Mouse (Mus musculus) spleen, adult 2 months (tissue): Measurements from ENCODE around the gene Ugt1a1. TPM values are rescaled to one million over a fixed set of nuclear protein-coding genes. Genes with fewer than 3 reads are reported as not detected.
"Not testable (repeated sequence)": the region's sequence is repeated elsewhere in the genome, so short reads cannot be mapped to it uniquely, and the experiment has no call there.

Experiments
- DNase-seq, 2 experiments: peaks; one replicate each; pipeline versions ENCODE4 v3.0.0 to v3.0.0-alpha.2; 2012 to 2021; ENCODE audit warnings: low spot score in 2 of 2, low read depth in 1 of 2
- H3K27ac ChIP-seq: fragments of 200-500 bp; 2 replicates; pipeline ENCODE4 v1.5.1; 2012; ENCODE audit warnings: low read length, inconsistent platforms; ENCODE audit not compliant: insufficient read depth
- H3K27me3 ChIP-seq: fragments of 200-500 bp; 2 replicates; pipeline ENCODE4 v1.6.1; 2012; ENCODE audit warnings: mild to moderate bottlenecking, moderate library complexity, low read length, inconsistent platforms; ENCODE audit not compliant: control insufficient read depth, insufficient read depth
- H3K36me3 ChIP-seq: fragments of 200-500 bp; 2 replicates; pipeline ENCODE4 v1.6.1; 2012; ENCODE audit warnings: mild to moderate bottlenecking, low read length, inconsistent platforms; ENCODE audit not compliant: control insufficient read depth, insufficient read depth
- H3K4me1 ChIP-seq: fragments of 200-500 bp; 2 replicates; pipeline ENCODE4 v1.6.1; 2011; ENCODE audit warnings: inconsistent platforms; ENCODE audit not compliant: control insufficient read depth, insufficient read depth, insufficient read length
- H3K4me3 ChIP-seq: fragments of 200-500 bp; 2 replicates; pipeline ENCODE4 v1.5.1; 2011; ENCODE audit warnings: mild to moderate bottlenecking, inconsistent platforms; ENCODE audit not compliant: insufficient read depth, insufficient read length; ENCODE audit errors: extremely low read depth
- CTCF ChIP-seq: fragments of 200-500 bp; IDR thresholded peaks from 2 replicates; pipeline ENCODE4 v1.5.1; 2011; ENCODE audit warnings: mild to moderate bottlenecking, inconsistent platforms; ENCODE audit not compliant: insufficient read depth, insufficient read length, insufficient replicate concordance; ENCODE audit errors: extremely low read depth
- POLR2A ChIP-seq: fragments of 200-500 bp; IDR thresholded peaks from 2 replicates; pipeline ENCODE4 v1.6.1; 2011; ENCODE audit warnings: low read depth, low read length, inconsistent platforms
- WGBS: fragments of 180-500 bp; shearing (Covaris S2); methylation state at CpG from one replicate; pipeline ENCODE4 v1.1.7; 2018; 5-methylcytosine and 5-hydroxymethylcytosine counted together
- polyA plus RNA-seq: library from polyadenylated mRNA; depleted of rRNA; stranded (reverse); fragments of >200 nt; gene quantifications from 2 replicates; pipeline ENCODE4 v1.2.3, GENCODE M21; 2012

Ugt1a1 gene
- polyA plus RNA-seq, 1 experiment: 0.22 TPM

DNA sequence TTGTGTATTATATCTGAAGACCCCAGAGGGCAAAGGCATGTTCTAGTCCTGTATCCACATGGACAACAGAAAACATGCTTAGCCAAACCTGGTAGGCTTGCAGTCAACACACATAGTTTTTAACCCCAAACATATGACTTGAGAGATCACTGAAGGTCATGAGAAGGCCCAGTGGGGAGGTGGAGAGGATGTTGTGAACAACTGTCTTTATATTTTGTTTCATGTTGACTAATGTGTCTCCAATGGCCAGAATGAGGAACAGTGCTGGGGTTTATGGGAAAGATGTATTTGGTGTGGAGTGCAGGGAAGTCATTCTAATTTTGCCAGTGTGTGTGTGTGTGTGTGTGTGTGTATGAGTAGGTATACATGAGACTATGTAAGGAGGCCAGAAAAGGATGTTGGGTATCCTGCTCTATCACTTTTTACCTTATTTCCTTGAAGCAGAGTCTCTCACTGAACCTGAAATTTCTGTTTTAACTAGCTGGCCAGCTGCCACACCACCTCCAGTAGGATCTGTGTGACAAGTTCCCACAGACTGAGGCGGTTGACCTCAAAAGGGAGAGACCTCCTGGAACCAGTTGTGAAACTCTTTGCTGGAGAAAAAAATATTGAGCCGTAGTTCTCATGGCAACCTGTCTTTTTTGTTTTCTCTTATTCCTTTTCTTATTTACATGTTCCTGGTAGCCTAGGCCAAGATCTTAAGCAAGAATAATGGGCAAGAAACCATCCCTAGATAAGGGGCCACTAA is 12.4 kb downstream of the Ugt1a1 start:
- H3K27me3 ChIP-seq: no peaks in the 10 kb centered on the region
- 67% methylated on average over 2 of the region's 2 CpGs for WGBS
- H3K27ac ChIP-seq: no peak overlapping the region
- H3K4me1 ChIP-seq: no peaks in the 10 kb centered on the region
- H3K36me3 ChIP-seq: no peaks in the 10 kb centered on the region
- H3K4me3 ChIP-seq: no peak overlapping the region
- TF ChIP-seq POLR2A (no peak), CTCF (no peak)
- no peak for DNase-seq

DNA sequence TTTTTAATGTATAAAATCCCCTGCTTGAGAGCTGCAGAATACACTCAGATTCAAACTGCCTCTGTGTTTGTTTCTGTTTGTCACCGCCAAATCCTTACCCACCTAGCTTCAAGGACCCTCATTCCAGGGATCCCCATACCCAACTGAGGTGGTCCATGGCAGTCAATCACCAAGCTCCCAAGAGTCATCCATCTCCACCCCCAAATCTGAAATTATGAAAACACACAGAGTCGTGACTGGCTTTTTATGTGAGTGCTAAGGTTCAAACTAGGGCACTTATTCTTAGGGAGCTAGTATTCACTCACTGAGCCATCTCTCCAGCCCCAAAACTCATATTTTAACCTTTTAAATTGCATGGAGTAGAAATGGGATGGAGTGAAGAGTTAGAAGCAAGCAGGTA is 13.5 kb downstream of the Ugt1a1 start:
- H3K27me3 ChIP-seq, H3K27ac ChIP-seq, H3K36me3 ChIP-seq, H3K4me1 ChIP-seq, DNase-seq, H3K4me3 ChIP-seq: not testable (repeated sequence)
- WGBS: 37% methylated on average over 2 of the region's 2 CpGs

GRCm38 (mm10) chr1:88225741-88226140 is 14.0 kb downstream of the Ugt1a1 start:
- Histone ChIP-seq H3K4me3 (no peak overlapping the region), H3K27me3 (no peaks in the 10 kb centered on the region), H3K27ac (no peak overlapping the region), H3K4me1 (no peaks in the 10 kb centered on the region), H3K36me3 (no peaks in the 10 kb centered on the region)
- no peak for DNase-seq
- TF ChIP-seq POLR2A (no peak), CTCF (no peak)

GRCm38 (mm10) chr1:88226670-88227379 is 15.1 kb downstream of the Ugt1a1 start, which contains the start of gene Mroh2a:
Gene Mroh2a (plus strand): TSS chr1:88226986.
- Histone ChIP-seq H3K4me1 (no peaks in the 10 kb centered on the region), H3K27me3 (no peaks in the 10 kb centered on the region), H3K36me3 (no peaks in the 10 kb centered on the region), H3K4me3 (no peak within 1 kb of the TSS), H3K27ac (no peak within 1 kb of the TSS)
- no peak for DNase-seq
- 48% methylated on average over 5 of the region's 5 CpGs for WGBS
- TF ChIP-seq POLR2A: no peak
- no peak for TF ChIP-seq CTCF

GRCm38 (mm10) chr1:88227482-88227881 is 15.7 kb downstream of the Ugt1a1 start:
- H3K27ac ChIP-seq: no peak overlapping the region
- 60% methylated on average over 2 of the region's 2 CpGs for WGBS
- H3K36me3 ChIP-seq: no peaks in the 10 kb centered on the region
- no peak overlapping the region for H3K4me3 ChIP-seq
- no peaks in the 10 kb centered on the region for H3K4me1 ChIP-seq
- TF ChIP-seq CTCF (no peak), POLR2A (no peak)
- DNase-seq: no peak
- H3K27me3 ChIP-seq: no peaks in the 10 kb centered on the region

DNA sequence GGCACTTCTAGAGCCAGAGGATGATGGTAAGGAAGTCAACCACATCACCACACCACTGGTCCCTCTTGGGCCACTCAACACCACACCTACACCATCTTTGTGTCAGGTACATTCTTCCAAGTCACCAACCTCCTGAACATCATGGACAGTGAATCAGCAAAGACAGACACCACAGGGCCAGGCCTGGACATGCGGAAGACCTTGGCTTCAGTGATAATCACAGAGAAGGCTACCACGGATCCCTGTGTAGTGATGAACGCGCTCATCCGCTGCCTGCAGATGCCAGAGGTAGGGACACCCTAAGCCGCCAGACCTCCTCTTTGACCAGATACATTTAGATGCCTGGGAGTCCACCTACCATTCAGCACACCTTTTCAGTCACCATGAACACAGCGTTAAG is 16.4 kb downstream of the Ugt1a1 start:
- WGBS: 71% methylated on average over 7 of the region's 7 CpGs
- TF ChIP-seq CTCF: no peak
- TF ChIP-seq POLR2A: no peak
- no peaks in the 10 kb centered on the region for H3K27me3 ChIP-seq
- no peak for DNase-seq
- H3K36me3 ChIP-seq: no peaks in the 10 kb centered on the region
- H3K27ac ChIP-seq: no peak overlapping the region
- no peak overlapping the region for H3K4me3 ChIP-seq
- H3K4me1 ChIP-seq: no peaks in the 10 kb centered on the region

GRCm38 (mm10) chr1:88229566-88229965 is 17.8 kb downstream of the Ugt1a1 start:
- DNase-seq: no peak
- TF ChIP-seq POLR2A (no peak), CTCF (no peak)
- H3K4me3 ChIP-seq: no peak overlapping the region
- no peaks in the 10 kb centered on the region for H3K36me3 ChIP-seq
- 79% methylated on average over 3 of the region's 3 CpGs for WGBS
- H3K4me1 ChIP-seq: no peaks in the 10 kb centered on the region
- H3K27me3 ChIP-seq: no peaks in the 10 kb centered on the region
- H3K27ac ChIP-seq: no peak overlapping the region
